Mouse (Mus musculus): ENCODE measurements at regions not wholly inside any gene's neighbourhood (a gene's known extent, or its start where the extent isn't known, plus 50 kb on each side); places are given as distances from the start of the nearest gene placed in this dataset.

GRCm38 (mm10) chr13:112043524-112044246, 234.9 kb upstream of the Map3k1 start:
- DNase-seq (ENCODE audit: low read depth) = peak; percentile 42

- DNase-seq (ENCODE audit: low read depth) = no peak
Measured at GRCm38 (mm10) chr13:112044372-112044771, 235.6 kb upstream of the Map3k1 start.

GRCm38 (mm10) chr13:112046247-112047211, 237.7 kb upstream of the Map3k1 start:
- DNase-seq (ENCODE audit: low read depth) = no peak

GRCm38 (mm10) chr13:112047408-112047807, 238.6 kb upstream of the Map3k1 start:
- DNase-seq (ENCODE audit: low read depth) = no peak

GRCm38 (mm10) chr13:112047874-112048273, 239.1 kb upstream of the Map3k1 start:
- no peak for DNase-seq (ENCODE audit: low read depth)

- DNase-seq (ENCODE audit: low read depth) = no peak
Measured at GRCm38 (mm10) chr13:112048327-112048726, 239.5 kb upstream of the Map3k1 start.

- DNase-seq (ENCODE audit: low read depth) = no peak
Measured at GRCm38 (mm10) chr13:112050892-112051291, 237.4 kb upstream of the Ankrd55 start.

- DNase-seq (ENCODE audit: low read depth) = no peak
Measured at GRCm38 (mm10) chr13:112052011-112052410, 236.2 kb upstream of the Ankrd55 start.

- no peak for DNase-seq (ENCODE audit: low read depth)
Measured at GRCm38 (mm10) chr13:112052456-112052855, 235.8 kb upstream of the Ankrd55 start.

GRCm38 (mm10) chr13:112054879-112055371, 233.3 kb upstream of the Ankrd55 start:
- DNase-seq (ENCODE audit: low read depth) = no peak

GRCm38 (mm10) chr13:112058218-112058617, 230.0 kb upstream of the Ankrd55 start:
- no peak for DNase-seq (ENCODE audit: low read depth)

- no peak for DNase-seq (ENCODE audit: low read depth)
Measured at GRCm38 (mm10) chr13:112058771-112059170, 229.5 kb upstream of the Ankrd55 start.

- DNase-seq (ENCODE audit: low read depth) = no peak
Measured at GRCm38 (mm10) chr13:112062024-112062423, 226.2 kb upstream of the Ankrd55 start.

- no peak for DNase-seq (ENCODE audit: low read depth)
Measured at GRCm38 (mm10) chr13:112063409-112064111, 224.7 kb upstream of the Ankrd55 start.

- no peak for DNase-seq (ENCODE audit: low read depth)
Measured at GRCm38 (mm10) chr13:112064681-112065080, 223.6 kb upstream of the Ankrd55 start.

GRCm38 (mm10) chr13:112067066-112067847, 221.0 kb upstream of the Ankrd55 start:
- DNase-seq (ENCODE audit: low read depth) = no peak

GRCm38 (mm10) chr13:112070757-112071156, 217.5 kb upstream of the Ankrd55 start:
- DNase-seq (ENCODE audit: low read depth) = no peak

- DNase-seq (ENCODE audit: low read depth) = no peak
Measured at GRCm38 (mm10) chr13:112071209-112071955, 216.9 kb upstream of the Ankrd55 start.

GRCm38 (mm10) chr13:112071956-112072314, 216.3 kb upstream of the Ankrd55 start:
- no peak for DNase-seq (ENCODE audit: low read depth)

GRCm38 (mm10) chr13:112073519-112074406, 214.5 kb upstream of the Ankrd55 start:
- DNase-seq (ENCODE audit: low read depth) = peak; percentile 28
